Mouse (Mus musculus): ENCODE data around the gene Eprs.

DNA sequence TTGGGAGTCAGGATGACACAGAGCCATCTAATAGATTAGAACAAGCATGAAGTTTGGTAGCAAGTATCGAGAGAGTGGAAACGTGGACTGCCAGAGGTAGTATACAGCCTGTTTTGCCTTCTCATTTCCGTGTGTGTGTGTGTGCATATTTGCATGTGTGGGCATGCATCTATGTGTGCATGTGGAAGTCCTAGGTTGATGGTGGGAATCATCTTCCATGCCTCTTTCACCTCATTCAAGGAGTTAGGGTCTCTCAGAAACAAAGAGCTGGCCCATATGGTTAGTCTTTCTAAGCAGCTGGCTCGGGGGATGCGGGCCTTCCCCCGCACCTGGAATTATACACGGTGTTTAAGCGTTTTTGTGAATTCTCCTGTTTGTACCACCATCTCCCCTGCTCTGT lies 33.0 kb upstream of the Eprs start:
- no peak for TF ChIP-seq CTCF (IDR thresholded peaks at IDR 0.05; ENCODE audit: insufficient read depth, low read length)
- TF ChIP-seq POLR2A (IDR thresholded peaks at IDR 0.05; ENCODE audit: borderline replicate concordance, extremely low read depth, low read depth, low read length), result no peak

Measured in lung, adult 2 months (tissue).